Mouse (Mus musculus) megakaryocyte, embryonic 14.5 days (primary cell): ENCODE measurements around the gene Ptprn2.

Experiments
- FLI1 ChIP-seq: IDR thresholded peaks from 2 replicates; pipeline ENCODE4 v1.6.1; 2012; ENCODE audit warnings: low read length, inconsistent platforms, mixed read lengths
- GATA1 ChIP-seq: IDR thresholded peaks from 3 replicates; pipeline ENCODE4 v1.6.1; 2012; ENCODE audit warnings: mixed read lengths, low read length, inconsistent platforms, borderline replicate concordance

DNA sequence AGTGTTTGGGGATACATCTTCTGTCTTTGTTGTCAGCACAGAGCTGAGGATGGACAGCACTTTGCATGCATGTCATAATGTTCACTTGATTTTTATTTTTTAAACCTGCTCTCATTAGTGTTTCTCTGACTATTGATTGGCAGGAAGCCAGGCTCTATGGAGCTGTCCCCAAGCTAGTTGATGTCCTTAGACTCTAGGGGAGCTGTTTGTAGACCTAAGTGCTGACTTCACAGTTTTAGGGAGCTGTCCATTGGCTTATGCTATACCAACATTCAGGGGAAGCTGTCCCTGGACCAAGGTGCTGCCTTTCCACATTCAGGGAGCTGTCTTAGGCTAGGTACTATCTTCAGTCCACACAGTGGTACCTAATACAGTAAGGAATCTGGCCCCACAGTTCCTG lies 360.7 kb downstream of the Ptprn2 start:
- TF ChIP-seq GATA1 = no peak
- TF ChIP-seq FLI1 = no peak
